Mouse (Mus musculus): Measurements from ENCODE around the gene Fau. TPM values are rescaled to one million over a fixed set of nuclear protein-coding genes. Genes with fewer than 3 reads are reported as not detected.

Gene Fau
- total and polyA plus RNA-seq, 2 experiments from 2014 or later = 494 to 625 TPM

GRCm38 (mm10) chr19:6102169-6102853 is 44.7 kb downstream of the Fau start:
- 81% methylated on average over 6 of the region's 6 CpGs for WGBS

DNA sequence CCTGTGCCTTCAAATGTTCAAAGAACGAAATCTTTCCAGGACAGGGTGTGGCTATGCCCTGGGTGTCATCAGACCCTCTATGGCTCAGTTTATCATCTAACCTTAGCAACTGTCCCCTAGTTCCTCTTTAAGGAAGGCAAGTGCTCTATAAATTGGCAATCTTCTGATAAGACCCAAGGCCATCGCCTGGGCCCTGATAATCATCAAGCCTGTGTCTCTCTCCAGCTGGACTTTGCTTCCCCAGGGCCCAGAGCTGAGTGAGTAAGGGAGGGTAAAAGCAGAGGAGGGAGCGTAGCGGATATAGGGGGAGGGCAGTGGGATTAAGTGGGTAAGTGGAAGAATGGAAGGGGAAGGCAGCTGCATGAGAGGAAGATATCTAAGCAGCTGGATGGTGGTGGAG is 46.8 kb downstream of the Fau start:
- 67% methylated on average over 4 of the region's 4 CpGs for WGBS

More at GRCm38 (mm10) chr19:6102169-6102853, 44.7 kb downstream of the Fau start:
- no peak overlapping the region for H3K9ac ChIP-seq (replicated peaks; ENCODE audit: low read length, poor library complexity, severe bottlenecking)
- H3K9me3 ChIP-seq (ENCODE audit: low read length) = no peaks in the 10 kb centered on the region
- no peaks in the 10 kb centered on the region for H3K27me3 ChIP-seq (ENCODE audit: insufficient read depth, low read length)
- no peak for DNase-seq (ENCODE audit: low spot score)
- ATAC-seq (ENCODE audit: low FRiP score) = no peak
- H3K27ac ChIP-seq (ENCODE audit: low read depth, low read length) = no peak overlapping the region
- H3K4me3 ChIP-seq (ENCODE audit: low read depth, low read length) = no peak overlapping the region
- no peaks in the 10 kb centered on the region for H3K4me1 ChIP-seq (ENCODE audit: insufficient read depth, low read length)
- H3K36me3 ChIP-seq (ENCODE audit: insufficient read depth, low read length) = no peaks in the 10 kb centered on the region
- TF ChIP-seq CTCF (IDR thresholded peaks at IDR 0.05) = no peak
- H3K4me2 ChIP-seq (ENCODE audit: low read depth, low read length, poor library complexity, severe bottlenecking) = no peak overlapping the region

DNA sequence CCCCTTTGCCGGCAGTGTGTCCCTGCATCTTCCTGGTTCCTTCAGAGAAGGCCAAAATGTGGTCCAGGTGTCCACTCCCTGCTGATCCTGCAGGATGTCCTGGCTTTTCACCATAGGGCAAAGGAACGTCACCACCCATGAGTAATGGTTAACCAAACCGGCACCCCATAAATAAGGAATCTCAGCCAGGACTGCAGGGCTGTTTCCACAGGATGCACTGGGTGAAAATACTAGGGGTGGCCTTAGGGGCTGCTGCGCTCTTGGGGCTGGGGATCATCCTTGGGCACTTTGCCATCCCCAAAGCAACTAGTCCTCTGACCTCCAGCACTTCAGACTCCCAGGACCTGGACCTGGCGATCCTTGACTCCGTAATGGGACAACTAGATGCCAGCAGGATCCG is 47.9 kb downstream of the Fau start, which contains the start of gene Naaladl1:
TSS of gene Naaladl1 (plus strand) at position 197 of the 400 bp plus-strand sequence.
- WGBS = 82% methylated on average over 7 of the region's 7 CpGs
- ATAC-seq (ENCODE audit: low FRiP score) = no peak
- H3K4me1 ChIP-seq (ENCODE audit: insufficient read depth, low read length) = no peaks in the 10 kb centered on the region
- H3K4me3 ChIP-seq (ENCODE audit: low read depth, low read length) = no peak within 1 kb of the TSS
- H3K27me3 ChIP-seq (ENCODE audit: insufficient read depth, low read length) = no peaks in the 10 kb centered on the region
- no peak within 1 kb of the TSS for H3K4me2 ChIP-seq (ENCODE audit: low read depth, low read length, poor library complexity, severe bottlenecking)
- H3K9ac ChIP-seq (replicated peaks; ENCODE audit: low read length, poor library complexity, severe bottlenecking) = no peak within 1 kb of the TSS
- no peaks in the 10 kb centered on the region for H3K36me3 ChIP-seq (ENCODE audit: insufficient read depth, low read length)
- no peak for DNase-seq (ENCODE audit: low spot score)
- no peaks in the 10 kb centered on the region for H3K9me3 ChIP-seq (ENCODE audit: low read length)
- no peak within 1 kb of the TSS for H3K27ac ChIP-seq (ENCODE audit: low read depth, low read length)
- no peak for TF ChIP-seq CTCF (IDR thresholded peaks at IDR 0.05)

More for the DNA sequence above, 46.8 kb downstream of the Fau start:
- Histone ChIP-seq H3K9me3 (ENCODE audit: low read length) (no peaks in the 10 kb centered on the region), H3K4me3 (ENCODE audit: low read depth, low read length) (no peak overlapping the region), H3K27ac (ENCODE audit: low read depth, low read length) (no peak overlapping the region), H3K4me1 (ENCODE audit: insufficient read depth, low read length) (no peaks in the 10 kb centered on the region), H3K4me2 (ENCODE audit: low read depth, low read length, poor library complexity, severe bottlenecking) (no peak overlapping the region), H3K9ac (replicated peaks; ENCODE audit: low read length, poor library complexity, severe bottlenecking) (no peak overlapping the region), H3K36me3 (ENCODE audit: insufficient read depth, low read length) (no peaks in the 10 kb centered on the region), H3K27me3 (ENCODE audit: insufficient read depth, low read length) (no peaks in the 10 kb centered on the region)
- no peak for TF ChIP-seq CTCF (IDR thresholded peaks at IDR 0.05)
- no peak for ATAC-seq (ENCODE audit: low FRiP score)
- DNase-seq (ENCODE audit: low spot score) = no peak

Small RNAs within 50 kb of the gene (microRNA-seq; reads per million reads assigned to microRNA genes)
- 3.4 reads per million, percentile 2 among the genes with 10 or more reads in this experiment for gene Mir6988 (ENCODE audit: borderline number of aligned reads)

Other genes starting within 250 kb of the Fau start
- 11.2 and 19.1 TPM in 2 replicates for gene Frmd8, start 182.6 kb upstream of the Fau start, total RNA-seq (2014; rRNA removed)
- gene Frmd8, start 182.6 kb upstream of the Fau start, polyA plus RNA-seq (2015; fragmentation: Nextera tagmentation; extraction: Ambion mirVana) = 11.2 and 11.7 TPM in 2 replicates
- 3.7 and 4.8 TPM in 2 replicates for gene Slc25a45, start 180.0 kb upstream of the Fau start, total RNA-seq (2014; rRNA removed)
- gene Slc25a45, start 180.0 kb upstream of the Fau start, polyA plus RNA-seq (2015; fragmentation: Nextera tagmentation; extraction: Ambion mirVana) = 2.1 and 2.7 TPM in 2 replicates
- 9.0 and 11.4 TPM in 2 replicates for gene Tigd3, start 163.7 kb upstream of the Fau start, total RNA-seq (2014; rRNA removed)
- gene Tigd3, start 163.7 kb upstream of the Fau start, polyA plus RNA-seq (2015; fragmentation: Nextera tagmentation; extraction: Ambion mirVana) = 10.6 and 10.9 TPM in 2 replicates
- gene Dpf2, start 144.8 kb upstream of the Fau start, total RNA-seq (2014; rRNA removed) = 52.9 and 84.7 TPM in 2 replicates
- gene Dpf2, start 144.8 kb upstream of the Fau start, polyA plus RNA-seq (2015; fragmentation: Nextera tagmentation; extraction: Ambion mirVana) = 57.7 and 61.0 TPM in 2 replicates
- gene Cdc42ep2, start 133.0 kb upstream of the Fau start, total RNA-seq (2014; rRNA removed) = 20.6 and 28.4 TPM in 2 replicates
- 19.2 and 20.9 TPM in 2 replicates for gene Cdc42ep2, start 133.0 kb upstream of the Fau start, polyA plus RNA-seq (2015; fragmentation: Nextera tagmentation; extraction: Ambion mirVana)
- 17.8 and 21.6 TPM in 2 replicates for gene Pola2, start 93.6 kb upstream of the Fau start, total RNA-seq (2014; rRNA removed)
- gene Pola2, start 93.6 kb upstream of the Fau start, polyA plus RNA-seq (2015; fragmentation: Nextera tagmentation; extraction: Ambion mirVana) = 16.7 and 16.9 TPM in 2 replicates
- not detected in 2 replicates for gene Slc22a20, start 71.7 kb upstream of the Fau start, total RNA-seq (2014; rRNA removed)
- not detected in 2 replicates for gene Slc22a20, start 71.7 kb upstream of the Fau start, polyA plus RNA-seq (2015; fragmentation: Nextera tagmentation; extraction: Ambion mirVana)
- 7.9 and 13.2 TPM in 2 replicates for gene Capn1, start 41.9 kb upstream of the Fau start, total RNA-seq (2014; rRNA removed)
- 3.3 and 3.9 TPM in 2 replicates for gene Capn1, start 41.9 kb upstream of the Fau start, polyA plus RNA-seq (2015; fragmentation: Nextera tagmentation; extraction: Ambion mirVana)
- 27.8 and 36.3 TPM in 2 replicates for gene Syvn1, start 11.3 kb upstream of the Fau start, total RNA-seq (2014; rRNA removed)
- 34.6 and 34.8 TPM in 2 replicates for gene Syvn1, start 11.3 kb upstream of the Fau start, polyA plus RNA-seq (2015; fragmentation: Nextera tagmentation; extraction: Ambion mirVana)
- gene Mrpl49, start 59 bp upstream of the Fau start, total RNA-seq (2014; rRNA removed) = 34.7 and 37.3 TPM in 2 replicates
- 50.0 and 55.8 TPM in 2 replicates for gene Mrpl49, start 59 bp upstream of the Fau start, polyA plus RNA-seq (2015; fragmentation: Nextera tagmentation; extraction: Ambion mirVana)
- 53.3 and 59.1 TPM in 2 replicates for gene Znhit2, start 3.3 kb downstream of the Fau start, total RNA-seq (2014; rRNA removed)
- 40.4 and 41.0 TPM in 2 replicates for gene Znhit2, start 3.3 kb downstream of the Fau start, polyA plus RNA-seq (2015; fragmentation: Nextera tagmentation; extraction: Ambion mirVana)
- gene Tm7sf2, start 10.5 kb downstream of the Fau start, total RNA-seq (2014; rRNA removed) = 79.5 and 98.1 TPM in 2 replicates
- gene Tm7sf2, start 10.5 kb downstream of the Fau start, polyA plus RNA-seq (2015; fragmentation: Nextera tagmentation; extraction: Ambion mirVana) = 50.2 and 51.6 TPM in 2 replicates
- gene Vps51, start 19.4 kb downstream of the Fau start, total RNA-seq (2014; rRNA removed) = 95.7 and 114 TPM in 2 replicates
- 92.4 and 101 TPM in 2 replicates for gene Vps51, start 19.4 kb downstream of the Fau start, polyA plus RNA-seq (2015; fragmentation: Nextera tagmentation; extraction: Ambion mirVana)
- not detected in 2 replicates for gene Tmem262, start 22.2 kb downstream of the Fau start, total RNA-seq (2014; rRNA removed)
- gene Tmem262, start 22.2 kb downstream of the Fau start, polyA plus RNA-seq (2015; fragmentation: Nextera tagmentation; extraction: Ambion mirVana) = not detected in 2 replicates
- not detected in 2 replicates for gene Gm28374, start 24.4 kb downstream of the Fau start, total RNA-seq (2014; rRNA removed)
- gene Gm28374, start 24.4 kb downstream of the Fau start, polyA plus RNA-seq (2015; fragmentation: Nextera tagmentation; extraction: Ambion mirVana) = 0.81 and 1.1 TPM in 2 replicates
- gene Zfpl1, start 27.1 kb downstream of the Fau start, total RNA-seq (2014; rRNA removed) = 76.0 and 97.6 TPM in 2 replicates
- gene Zfpl1, start 27.1 kb downstream of the Fau start, polyA plus RNA-seq (2015; fragmentation: Nextera tagmentation; extraction: Ambion mirVana) = 92.0 and 99.6 TPM in 2 replicates
- 1.3 and 1.6 TPM in 2 replicates for gene Cdca5, start 27.1 kb downstream of the Fau start, total RNA-seq (2014; rRNA removed)
- 1.6 and 1.8 TPM in 2 replicates for gene Cdca5, start 27.1 kb downstream of the Fau start, polyA plus RNA-seq (2015; fragmentation: Nextera tagmentation; extraction: Ambion mirVana)
- gene AC131692.1, start 36.6 kb downstream of the Fau start, total RNA-seq (2014; rRNA removed) = not detected in 2 replicates
- not detected in 2 replicates for gene AC131692.1, start 36.6 kb downstream of the Fau start, polyA plus RNA-seq (2015; fragmentation: Nextera tagmentation; extraction: Ambion mirVana)
- 0.42 and 1.0 TPM in 2 replicates for gene Naaladl1, start 47.9 kb downstream of the Fau start, total RNA-seq (2014; rRNA removed)
- 0.41 and 0.53 TPM in 2 replicates for gene Naaladl1, start 47.9 kb downstream of the Fau start, polyA plus RNA-seq (2015; fragmentation: Nextera tagmentation; extraction: Ambion mirVana)
- 66.6 and 73.1 TPM in 2 replicates for gene Sac3d1, start 60.8 kb downstream of the Fau start, total RNA-seq (2014; rRNA removed)
- 52.6 and 53.1 TPM in 2 replicates for gene Sac3d1, start 60.8 kb downstream of the Fau start, polyA plus RNA-seq (2015; fragmentation: Nextera tagmentation; extraction: Ambion mirVana)
- 51.0 and 66.4 TPM in 2 replicates for gene Snx15, start 70.5 kb downstream of the Fau start, total RNA-seq (2014; rRNA removed)
- 66.1 and 69.1 TPM in 2 replicates for gene Snx15, start 70.5 kb downstream of the Fau start, polyA plus RNA-seq (2015; fragmentation: Nextera tagmentation; extraction: Ambion mirVana)
- not detected in 2 replicates for gene Batf2, start 83.1 kb downstream of the Fau start, total RNA-seq (2014; rRNA removed)
- not detected in 2 replicates for gene Batf2, start 83.1 kb downstream of the Fau start, polyA plus RNA-seq (2015; fragmentation: Nextera tagmentation; extraction: Ambion mirVana)
- 83.4 and 123 TPM in 2 replicates for gene Arl2, start 83.7 kb downstream of the Fau start, total RNA-seq (2014; rRNA removed)
- 159 and 174 TPM in 2 replicates for gene Arl2, start 83.7 kb downstream of the Fau start, polyA plus RNA-seq (2015; fragmentation: Nextera tagmentation; extraction: Ambion mirVana)
- not detected in 2 replicates for gene Majin, start 126.5 kb downstream of the Fau start, total RNA-seq (2014; rRNA removed)
- gene Majin, start 126.5 kb downstream of the Fau start, polyA plus RNA-seq (2015; fragmentation: Nextera tagmentation; extraction: Ambion mirVana) = 0.16 and 0.18 TPM in 2 replicates
- gene Gpha2, start 168.5 kb downstream of the Fau start, total RNA-seq (2014; rRNA removed) = not detected in 2 replicates
- gene Gpha2, start 168.5 kb downstream of the Fau start, polyA plus RNA-seq (2015; fragmentation: Nextera tagmentation; extraction: Ambion mirVana) = 0.31 TPM in 1 of 2 replicates, not detected in the other
- 248 and 256 TPM in 2 replicates for gene Ppp2r5b, start 178.0 kb downstream of the Fau start, total RNA-seq (2014; rRNA removed)
- gene Ppp2r5b, start 178.0 kb downstream of the Fau start, polyA plus RNA-seq (2015; fragmentation: Nextera tagmentation; extraction: Ambion mirVana) = 177 and 189 TPM in 2 replicates
- gene Atg2a, start 183.8 kb downstream of the Fau start, total RNA-seq (2014; rRNA removed) = 34.3 and 38.2 TPM in 2 replicates
- gene Atg2a, start 183.8 kb downstream of the Fau start, polyA plus RNA-seq (2015; fragmentation: Nextera tagmentation; extraction: Ambion mirVana) = 9.6 and 9.7 TPM in 2 replicates
- gene Ehd1, start 218.9 kb downstream of the Fau start, total RNA-seq (2014; rRNA removed) = 117 and 139 TPM in 2 replicates
- 73.0 and 74.0 TPM in 2 replicates for gene Ehd1, start 218.9 kb downstream of the Fau start, polyA plus RNA-seq (2015; fragmentation: Nextera tagmentation; extraction: Ambion mirVana)
- gene Cdc42bpg, start 248.6 kb downstream of the Fau start, total RNA-seq (2014; rRNA removed) = 4.8 and 5.4 TPM in 2 replicates
- gene Cdc42bpg, start 248.6 kb downstream of the Fau start, polyA plus RNA-seq (2015; fragmentation: Nextera tagmentation; extraction: Ambion mirVana) = 0.20 and 0.67 TPM in 2 replicates

All from midbrain, postnatal 0 days (tissue).